Mouse (Mus musculus): ENCODE results near the gene Sptan1. TPM values are rescaled to one million over a fixed set of nuclear protein-coding genes. Genes with fewer than 3 reads are reported as not detected.

The Sptan1 gene
- polyA plus RNA-seq, 1 experiment: 98.2 TPM

DNA sequence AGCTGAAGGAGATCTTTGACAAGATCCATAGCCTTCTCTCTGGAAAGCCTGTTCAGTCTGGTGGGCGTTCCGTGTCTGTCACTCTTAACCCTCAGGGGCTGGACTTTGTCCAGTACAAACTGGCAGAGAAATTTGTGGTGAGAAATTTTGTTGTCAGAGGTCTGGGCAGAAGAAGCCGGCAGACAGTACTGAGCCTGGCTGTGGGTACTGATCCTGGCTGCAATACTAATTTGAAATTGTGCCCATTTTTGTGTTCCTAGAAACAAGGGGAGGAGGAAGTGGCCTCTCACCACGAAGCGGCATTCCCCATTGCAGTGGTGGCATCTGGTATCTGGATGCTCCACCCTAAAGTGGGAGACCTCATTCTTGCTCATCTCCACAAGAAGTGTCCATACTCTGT is 16.5 kb upstream of the Sptan1 start:
- TF ChIP-seq CTCF (IDR thresholded peaks at IDR 0.05; ENCODE audit: low read depth, low read length) (no peak), POLR2A (IDR thresholded peaks at IDR 0.05; ENCODE audit: borderline replicate concordance, low read depth, low read length) (no peak)
- H3K4me3 ChIP-seq (ENCODE audit: insufficient read depth, low read length): no peak overlapping the region
- H3K27ac ChIP-seq (ENCODE audit: insufficient read depth, low read depth, low read length): no peak overlapping the region
- H3K4me1 ChIP-seq (ENCODE audit: control insufficient read depth, insufficient read depth, low read length): peaks cover 5% of the 10 kb centered on the region; the same call in 1 of the 2 replicates

DNA sequence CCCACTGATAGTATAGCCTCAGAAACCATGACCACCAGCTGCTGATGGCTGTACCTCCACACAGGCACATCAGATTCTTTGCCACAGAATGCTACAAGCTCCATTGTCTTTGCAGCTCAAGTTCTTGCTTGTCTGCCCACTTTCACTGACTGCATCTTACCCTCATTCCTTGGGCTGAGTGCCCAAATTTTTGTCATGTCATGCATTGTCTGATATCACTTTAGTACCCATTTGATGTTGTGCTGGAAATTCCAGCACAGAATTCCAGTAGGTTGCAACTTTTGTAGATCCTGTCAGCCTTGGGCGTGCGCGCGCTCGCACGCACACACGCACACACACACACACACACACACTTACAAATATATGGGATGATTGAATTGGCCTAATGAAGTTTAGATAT is 4.1 kb upstream of the Sptan1 start:
- peaks cover 13% of the 10 kb centered on the region for H3K4me1 ChIP-seq (ENCODE audit: control insufficient read depth, insufficient read depth, low read length)
- H3K27ac ChIP-seq (ENCODE audit: insufficient read depth, low read depth, low read length): no peak overlapping the region
- no peak overlapping the region for H3K4me3 ChIP-seq (ENCODE audit: insufficient read depth, low read length)
- TF ChIP-seq POLR2A (IDR thresholded peaks at IDR 0.05; ENCODE audit: borderline replicate concordance, low read depth, low read length): no peak
- no peak for TF ChIP-seq CTCF (IDR thresholded peaks at IDR 0.05; ENCODE audit: low read depth, low read length)

- Histone ChIP-seq H3K4me1 (ENCODE audit: control insufficient read depth, insufficient read depth, low read length) (peaks cover 27% of the 10 kb centered on the region), H3K4me3 (ENCODE audit: insufficient read depth, low read length) (peak overlapping the region; percentile 53), H3K27ac (ENCODE audit: insufficient read depth, low read depth, low read length) (peak overlapping the region; percentile 76)
- TF ChIP-seq POLR2A (IDR thresholded peaks at IDR 0.05; ENCODE audit: borderline replicate concordance, low read depth, low read length) (no peak), CTCF (IDR thresholded peaks at IDR 0.05; ENCODE audit: low read depth, low read length) (no peak)
Observed at GRCm38 (mm10) chr2:29964354-29965249, 758 bp upstream of the Sptan1 start.

- no peak for TF ChIP-seq CTCF (IDR thresholded peaks at IDR 0.05; ENCODE audit: low read depth, low read length)
- no peak for TF ChIP-seq POLR2A (IDR thresholded peaks at IDR 0.05; ENCODE audit: borderline replicate concordance, low read depth, low read length)
- Histone ChIP-seq H3K27ac (ENCODE audit: insufficient read depth, low read depth, low read length) (no peak overlapping the region), H3K4me1 (ENCODE audit: control insufficient read depth, insufficient read depth, low read length) (peaks cover 29% of the 10 kb centered on the region), H3K4me3 (ENCODE audit: insufficient read depth, low read length) (peak overlapping the region; percentile 95)
Observed at GRCm38 (mm10) chr2:29965906-29966305, 546 bp downstream of the Sptan1 start.

DNA sequence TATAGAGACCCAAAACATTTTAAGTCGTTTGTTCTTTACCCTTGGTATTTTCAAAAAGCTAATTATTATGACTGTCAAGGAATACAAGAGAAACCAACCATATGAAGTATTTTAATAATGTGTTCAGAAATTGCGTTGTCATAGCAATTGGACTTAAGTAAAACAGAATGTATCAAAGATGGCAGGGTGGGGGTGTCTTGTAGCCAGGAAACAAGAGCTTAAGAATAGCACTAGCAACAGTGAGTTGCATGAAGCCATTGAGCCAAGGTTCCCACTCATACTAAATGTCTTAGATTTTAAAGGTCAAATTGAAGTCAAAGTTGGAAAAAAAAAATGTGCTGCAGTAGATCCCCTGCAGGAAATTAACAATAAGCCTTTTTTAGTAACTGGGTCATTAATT is 1.5 kb downstream of the Sptan1 start:
- peak overlapping the region; percentile 95; the same call in 1 of the 2 replicates for H3K4me3 ChIP-seq (ENCODE audit: insufficient read depth, low read length)
- TF ChIP-seq POLR2A (IDR thresholded peaks at IDR 0.05; ENCODE audit: borderline replicate concordance, low read depth, low read length): no peak
- TF ChIP-seq CTCF (IDR thresholded peaks at IDR 0.05; ENCODE audit: low read depth, low read length): no peak
- no peak overlapping the region for H3K27ac ChIP-seq (ENCODE audit: insufficient read depth, low read depth, low read length)

DNA sequence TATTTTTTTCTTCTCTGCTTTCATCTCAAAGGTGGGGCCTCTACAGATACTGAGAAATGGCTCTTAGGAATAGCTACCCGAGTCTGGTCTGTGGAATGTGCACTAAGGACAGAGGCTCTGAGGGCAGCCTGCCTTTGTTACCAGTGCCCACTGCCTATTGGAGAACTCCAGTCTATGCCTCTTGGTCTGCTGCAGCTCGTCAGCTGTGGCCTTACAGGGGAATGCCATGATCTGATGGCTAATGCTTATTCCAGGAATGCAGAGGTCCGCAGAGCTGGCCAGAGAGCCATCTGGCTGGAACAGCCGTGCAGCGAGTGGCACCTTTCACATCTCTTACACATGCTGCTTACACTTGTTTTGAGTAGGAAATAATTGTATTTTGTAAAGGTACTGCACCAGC is 2.4 kb downstream of the Sptan1 start:
- Histone ChIP-seq H3K4me1 (ENCODE audit: control insufficient read depth, insufficient read depth, low read length) (peaks cover 41% of the 10 kb centered on the region), H3K27ac (ENCODE audit: insufficient read depth, low read depth, low read length) (no peak overlapping the region), H3K4me3 (ENCODE audit: insufficient read depth, low read length) (no peak overlapping the region)
- TF ChIP-seq POLR2A (IDR thresholded peaks at IDR 0.05; ENCODE audit: borderline replicate concordance, low read depth, low read length) (no peak), CTCF (IDR thresholded peaks at IDR 0.05; ENCODE audit: low read depth, low read length) (no peak)

More for the DNA sequence above, 1.5 kb downstream of the Sptan1 start:
- peaks cover 34% of the 10 kb centered on the region for H3K4me1 ChIP-seq (ENCODE audit: control insufficient read depth, insufficient read depth, low read length)

- TF ChIP-seq POLR2A (IDR thresholded peaks at IDR 0.05; ENCODE audit: borderline replicate concordance, low read depth, low read length): no peak
- TF ChIP-seq CTCF (IDR thresholded peaks at IDR 0.05; ENCODE audit: low read depth, low read length): no peak
- Histone ChIP-seq H3K4me1 (ENCODE audit: control insufficient read depth, insufficient read depth, low read length) (peaks cover 39% of the 10 kb centered on the region), H3K27ac (ENCODE audit: insufficient read depth, low read depth, low read length) (no peak overlapping the region), H3K4me3 (ENCODE audit: insufficient read depth, low read length) (no peak overlapping the region)
Observed at GRCm38 (mm10) chr2:29968638-29969037, 3.3 kb downstream of the Sptan1 start.

DNA sequence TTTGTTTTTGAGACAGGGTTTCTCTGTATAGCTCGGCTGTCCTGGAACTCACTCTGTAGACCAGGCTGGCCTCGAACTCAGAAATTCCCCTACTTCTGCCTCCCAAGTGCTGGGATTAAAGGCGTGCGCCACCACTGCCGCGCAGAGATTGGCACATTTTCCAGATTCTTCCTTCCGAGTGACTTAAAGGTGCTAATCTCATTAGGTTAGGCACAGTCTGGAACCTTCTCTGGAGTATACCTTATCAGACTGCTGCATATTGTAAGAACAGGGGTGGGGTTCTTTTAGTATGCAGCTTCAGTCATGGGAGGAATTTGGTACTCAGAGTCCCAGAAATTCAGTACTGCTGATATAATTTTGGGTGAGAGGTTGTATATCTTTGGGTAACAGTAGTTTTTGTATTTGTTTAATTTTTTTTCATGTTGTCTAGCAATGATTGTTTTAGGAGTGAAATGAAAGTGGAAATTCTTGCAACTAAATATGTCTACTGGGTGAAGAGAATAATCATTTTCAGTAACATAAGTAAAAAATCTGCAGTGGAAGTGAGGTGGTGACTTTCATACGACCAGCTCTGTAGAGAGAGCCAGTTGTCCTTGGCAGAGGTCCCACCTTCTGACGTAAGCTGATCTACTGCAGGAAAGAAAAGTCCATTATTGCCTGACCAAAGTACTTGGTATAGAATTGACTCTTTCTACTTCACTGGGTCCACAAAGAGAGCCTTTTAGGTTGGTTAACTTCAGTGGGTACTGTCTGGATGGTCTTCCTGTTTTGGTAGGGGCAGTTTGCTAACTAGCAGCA is 6.7 kb downstream of the Sptan1 start:
- TF ChIP-seq POLR2A (IDR thresholded peaks at IDR 0.05; ENCODE audit: borderline replicate concordance, low read depth, low read length) (no peak), CTCF (IDR thresholded peaks at IDR 0.05; ENCODE audit: low read depth, low read length) (no peak)
- Histone ChIP-seq H3K4me1 (ENCODE audit: control insufficient read depth, insufficient read depth, low read length) (peaks cover 23% of the 10 kb centered on the region), H3K27ac (ENCODE audit: insufficient read depth, low read depth, low read length) (no peak overlapping the region)

GRCm38 (mm10) chr2:29973525-29973924 is 8.2 kb downstream of the Sptan1 start:
- TF ChIP-seq CTCF (IDR thresholded peaks at IDR 0.05; ENCODE audit: low read depth, low read length) (no peak), POLR2A (IDR thresholded peaks at IDR 0.05; ENCODE audit: borderline replicate concordance, low read depth, low read length) (no peak)
- Histone ChIP-seq H3K27ac (ENCODE audit: insufficient read depth, low read depth, low read length) (no peak overlapping the region), H3K4me1 (ENCODE audit: control insufficient read depth, insufficient read depth, low read length) (peaks cover 17% of the 10 kb centered on the region), H3K4me3 (ENCODE audit: insufficient read depth, low read length) (no peak overlapping the region)

More for the DNA sequence above, 6.7 kb downstream of the Sptan1 start:
- H3K4me3 ChIP-seq (ENCODE audit: insufficient read depth, low read length): no peak overlapping the region

Data from bone marrow macrophage, adult 2 months (primary cell).